Mouse (Mus musculus) MEL-GATA-1-ER (cell line): ENCODE measurements at regions not wholly inside any gene's neighbourhood (a gene's known extent, or its start where the extent isn't known, plus 50 kb on each side); places are given as distances from the start of the nearest gene placed in this dataset.

Source experiments
- DNase-seq: peaks from one replicate; pipeline ENCODE4 v3.0.0-alpha.2; 2012; ENCODE audit warnings: low read depth; ENCODE audit errors: extremely low read depth

DNA sequence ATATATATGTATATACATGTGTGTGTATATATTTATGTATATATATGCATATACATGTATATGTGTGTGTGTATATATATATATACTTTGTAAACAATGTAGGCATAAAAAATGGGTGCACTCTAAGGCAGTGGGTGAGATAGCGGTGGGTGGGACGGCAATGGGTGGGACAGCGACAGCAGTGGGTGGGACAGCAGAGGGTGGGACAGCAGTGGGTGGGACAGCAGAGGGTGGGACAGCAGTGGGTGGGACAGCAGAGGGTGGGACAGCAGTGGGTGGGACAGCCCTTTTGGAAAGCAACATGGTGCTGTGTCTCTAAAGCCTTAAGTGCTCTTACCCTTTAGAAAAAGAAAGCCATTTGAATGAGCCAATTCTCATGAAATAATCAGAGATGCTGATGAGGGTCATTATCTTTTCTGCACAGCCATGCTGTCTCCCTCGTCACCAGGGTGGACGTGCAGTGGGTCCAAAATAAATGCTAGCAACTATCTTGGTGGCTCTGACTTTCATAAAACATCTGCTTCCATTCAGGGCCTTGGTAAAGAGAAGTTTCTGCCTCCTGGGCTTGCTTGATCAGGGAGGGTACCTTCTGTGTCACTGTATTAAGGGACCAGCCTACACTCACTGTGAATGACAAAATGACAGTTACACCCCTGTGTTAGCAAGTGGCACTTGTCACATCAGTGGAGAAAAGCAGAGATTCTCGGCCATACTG, 119.3 kb upstream of the Slc44a1 start:
- no peak for DNase-seq

DNA sequence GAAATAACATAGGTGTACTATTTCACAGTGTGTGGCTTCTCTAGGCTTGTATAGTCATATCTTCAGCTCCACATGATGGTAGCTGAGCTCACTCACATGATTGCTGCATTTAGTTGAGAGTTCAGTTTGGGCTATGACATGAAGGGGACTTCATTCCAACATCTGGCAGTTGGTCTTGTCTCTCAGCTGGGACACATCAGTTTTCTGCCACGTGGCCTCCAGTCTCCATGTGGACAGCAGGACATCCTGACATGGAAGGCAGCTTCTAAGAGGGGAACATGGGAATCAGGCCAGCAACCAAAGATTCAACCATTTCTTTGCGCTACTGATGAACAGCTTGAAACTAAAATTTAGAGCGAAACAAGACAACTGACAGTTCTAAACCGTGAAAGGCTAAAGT, 121.2 kb upstream of the Slc44a1 start:
- no peak for DNase-seq

GRCm38 (mm10) chr4:53318181-53318580, 122.0 kb upstream of the Slc44a1 start:
- no peak for DNase-seq

- no peak for DNase-seq
Observed at GRCm38 (mm10) chr4:53317453-53317824, 122.8 kb upstream of the Slc44a1 start.

DNA sequence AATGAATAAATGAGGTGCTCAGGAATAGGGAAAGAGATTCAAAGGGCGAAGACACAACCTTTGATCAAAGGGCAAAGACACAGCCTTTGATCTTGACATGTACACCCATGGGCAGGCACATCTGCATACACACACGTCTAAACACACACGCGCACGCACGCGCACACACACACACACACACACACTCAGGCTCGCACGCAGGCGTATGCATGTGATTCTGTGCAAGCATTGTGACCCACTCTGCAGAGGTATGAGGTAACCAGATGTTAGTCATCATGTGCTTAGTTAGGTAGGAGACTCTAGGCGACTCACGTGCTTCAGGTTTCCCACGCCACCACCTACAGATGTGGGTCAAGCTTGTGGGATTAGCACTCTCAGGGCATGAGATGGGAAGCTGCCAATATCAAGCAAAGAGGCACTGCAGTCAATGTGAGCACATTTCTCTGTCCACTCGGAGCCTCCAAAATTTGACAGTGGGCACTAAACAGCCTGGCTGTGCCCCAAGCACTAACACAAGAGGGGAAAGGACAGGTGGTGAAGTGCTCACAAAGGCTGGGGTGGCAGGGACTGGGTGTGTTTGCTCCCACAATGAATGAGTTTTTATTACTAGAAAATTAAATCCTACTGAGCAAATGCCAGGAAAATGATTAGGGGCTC, 123.3 kb upstream of the Slc44a1 start:
- DNase-seq, result no peak

DNA sequence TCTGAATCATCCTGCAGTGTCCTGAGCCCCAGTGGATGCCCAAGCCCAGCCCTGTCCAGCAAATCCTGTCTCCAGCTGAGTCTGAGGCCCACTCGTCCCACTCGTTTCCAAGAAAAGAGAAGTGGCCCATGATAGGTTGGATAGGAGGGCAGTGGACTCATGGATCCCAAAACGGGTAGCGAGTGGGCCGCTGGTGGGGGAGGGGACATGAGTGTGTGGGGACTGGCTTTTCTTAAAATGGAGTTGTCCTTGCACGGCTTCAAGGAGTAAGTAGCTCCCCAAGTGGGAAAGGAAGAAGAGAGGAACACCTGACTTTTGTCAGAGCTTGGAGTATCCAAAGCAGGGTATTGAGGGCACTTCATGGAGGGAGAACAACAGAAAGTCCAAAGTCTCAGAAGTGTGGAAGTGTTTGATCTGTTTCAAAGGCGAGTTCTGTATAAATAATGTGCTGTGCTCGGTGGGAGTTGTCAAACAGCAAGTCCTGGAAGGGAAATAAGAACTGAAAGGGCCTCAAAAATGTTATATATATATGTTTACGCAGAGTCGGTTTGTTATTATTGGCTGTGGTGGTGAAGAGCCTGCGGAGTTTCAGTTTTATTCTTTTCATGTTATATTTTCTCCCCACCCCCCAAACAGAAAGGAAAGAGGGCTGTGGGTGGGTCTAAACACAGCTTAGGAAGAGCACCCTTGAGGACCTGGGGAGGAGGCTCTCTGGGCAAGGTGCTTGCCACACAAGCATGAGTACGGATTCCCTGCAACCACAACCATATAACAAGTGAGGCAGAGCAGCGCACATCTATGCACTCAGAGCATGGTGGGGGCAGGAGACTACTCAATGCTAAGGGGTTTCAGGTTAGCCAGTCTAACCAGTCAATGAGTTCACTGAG, 124.1 kb upstream of the Slc44a1 start:
- no peak for DNase-seq

- DNase-seq, result no peak
Observed at GRCm38 (mm10) chr4:53315121-53315875, 124.9 kb upstream of the Slc44a1 start.

DNA sequence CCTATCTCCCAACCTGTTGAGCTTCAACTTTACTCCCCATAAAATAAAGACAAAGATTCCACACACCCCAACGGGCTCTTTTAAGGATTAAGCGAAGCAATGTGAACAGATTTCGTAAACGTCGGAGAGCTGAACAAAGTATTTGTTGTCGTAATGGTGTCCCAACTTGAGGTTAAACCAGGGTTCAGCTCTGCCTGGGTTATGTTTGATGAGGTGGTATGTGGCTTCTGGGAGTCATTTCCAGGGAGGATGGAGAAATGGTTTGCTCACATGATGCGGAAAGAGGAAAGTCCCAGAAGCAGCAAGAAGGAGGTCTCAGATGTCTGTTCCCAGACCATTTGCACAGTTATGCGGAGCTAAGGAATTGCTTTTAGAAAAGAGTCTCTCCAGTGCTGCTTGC, 126.1 kb upstream of the Slc44a1 start:
- DNase-seq, result no peak

- DNase-seq, result no peak
Observed at GRCm38 (mm10) chr4:53307121-53307520, 133.1 kb upstream of the Slc44a1 start.

- DNase-seq, result no peak
Observed at GRCm38 (mm10) chr4:53304782-53305385, 135.3 kb upstream of the Slc44a1 start.

GRCm38 (mm10) chr4:53304290-53304654, 135.9 kb upstream of the Slc44a1 start:
- no peak for DNase-seq

DNA sequence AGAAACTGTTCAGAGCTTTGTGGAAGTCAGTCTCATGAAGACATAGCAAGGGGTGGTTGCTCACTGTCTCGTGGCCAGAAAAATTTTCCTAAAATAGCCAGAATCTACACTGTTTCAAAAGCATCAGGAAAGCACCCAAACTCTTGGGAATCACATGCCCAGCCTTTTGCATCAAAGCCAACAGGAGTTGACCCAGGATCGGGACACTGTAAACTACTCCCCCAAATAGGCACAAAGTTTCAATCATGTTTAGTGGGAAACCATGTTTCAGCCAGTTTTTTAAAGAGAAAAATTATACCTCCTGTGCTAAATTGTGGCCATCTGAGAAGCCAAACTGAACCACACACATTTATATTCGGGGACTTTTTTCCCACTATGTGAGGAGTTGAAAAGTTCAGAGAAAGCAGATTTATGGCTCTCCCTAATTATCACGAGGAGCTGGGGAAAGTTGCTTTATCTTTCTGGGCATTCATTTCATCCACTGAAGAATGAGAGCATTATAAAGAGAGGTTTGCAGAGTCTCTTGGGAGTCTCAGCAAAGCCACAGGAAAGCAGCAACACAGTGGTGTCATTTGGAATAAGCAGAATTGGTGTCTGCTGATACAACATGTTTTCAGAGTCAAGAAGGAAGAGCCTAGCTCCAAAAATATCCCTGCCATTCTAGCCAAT, 136.5 kb upstream of the Slc44a1 start:
- DNase-seq, result no peak

- DNase-seq, result no peak
Observed at GRCm38 (mm10) chr4:53297975-53298374, 138.3 kb upstream of the Abca1 start.

DNA sequence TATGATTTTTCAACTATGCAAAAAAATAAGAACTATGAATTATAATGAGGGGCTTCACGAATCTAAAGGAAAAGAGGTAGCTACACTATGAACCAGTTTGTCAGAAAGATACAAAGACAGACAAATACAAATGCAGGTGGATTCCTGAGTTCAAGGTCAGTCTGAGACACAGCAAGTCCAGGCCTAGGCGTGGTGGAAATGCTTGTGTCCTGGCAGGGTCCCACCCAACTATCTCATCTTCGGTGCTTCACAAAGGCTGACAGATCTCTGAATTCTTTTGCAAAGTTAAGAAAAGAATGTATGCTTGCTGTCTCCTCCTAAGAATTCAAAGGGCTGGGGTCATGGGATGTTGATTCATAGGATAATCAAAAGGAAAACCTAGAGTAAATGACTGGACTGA, 132.9 kb upstream of the Abca1 start:
- DNase-seq, result no peak

DNA sequence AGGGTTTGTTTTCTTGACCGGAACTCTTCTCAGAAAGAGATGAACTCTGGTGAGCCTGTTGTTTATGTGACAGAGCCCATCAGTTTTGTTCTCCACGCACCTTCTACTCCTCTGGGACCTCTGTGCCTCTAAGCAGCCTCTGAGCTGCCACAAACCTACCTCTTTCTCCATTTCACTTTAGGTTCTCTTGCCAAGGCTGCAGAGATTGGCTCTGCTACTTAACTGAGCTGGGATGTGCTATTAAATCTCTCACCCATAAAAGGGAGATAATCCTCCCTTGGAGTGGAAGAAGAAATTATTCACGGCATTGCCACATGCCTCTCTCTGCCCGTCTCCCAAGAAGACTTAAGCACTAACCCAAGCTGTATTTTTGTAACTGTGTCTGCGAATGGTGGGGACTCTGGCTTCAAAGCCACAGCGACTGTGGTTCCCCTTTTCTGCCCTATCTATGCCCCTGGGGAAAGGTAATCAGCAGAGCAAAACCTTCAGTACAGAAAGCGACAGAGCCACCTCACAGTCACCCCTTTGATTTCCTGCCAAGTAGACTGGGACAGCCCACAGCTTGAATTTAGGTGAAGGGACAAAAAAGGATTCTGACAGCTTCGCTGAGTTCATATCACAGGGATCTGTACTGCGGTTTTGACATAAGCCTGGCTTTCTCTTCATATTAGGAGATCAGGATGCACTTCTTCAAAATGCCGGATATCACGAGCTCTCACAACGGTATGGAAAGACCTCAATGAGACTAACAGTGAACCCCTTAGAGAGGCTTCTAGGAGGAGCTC, 118.2 kb upstream of the Abca1 start:
- peak; percentile 97 for DNase-seq

DNA sequence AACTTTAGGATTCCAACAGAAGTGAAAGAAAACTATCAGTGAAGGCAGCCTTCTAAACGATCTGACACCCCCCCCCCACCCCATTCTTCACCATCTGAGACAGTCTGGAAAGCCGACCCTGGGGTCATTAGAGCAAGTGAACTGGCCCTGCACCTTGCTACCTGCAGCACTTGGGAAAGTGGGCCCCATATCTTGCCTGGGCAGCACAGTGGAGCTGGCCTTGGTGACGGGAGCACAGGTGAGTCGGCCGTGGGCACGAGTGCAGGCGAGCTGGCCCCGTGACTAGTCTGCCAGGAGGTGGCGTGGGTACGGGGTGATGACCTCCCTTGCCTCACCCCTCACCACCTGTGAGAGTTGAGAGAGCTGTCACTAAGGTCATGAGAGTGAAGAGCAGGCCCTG, 110.7 kb upstream of the Abca1 start:
- DNase-seq, result no peak

DNA sequence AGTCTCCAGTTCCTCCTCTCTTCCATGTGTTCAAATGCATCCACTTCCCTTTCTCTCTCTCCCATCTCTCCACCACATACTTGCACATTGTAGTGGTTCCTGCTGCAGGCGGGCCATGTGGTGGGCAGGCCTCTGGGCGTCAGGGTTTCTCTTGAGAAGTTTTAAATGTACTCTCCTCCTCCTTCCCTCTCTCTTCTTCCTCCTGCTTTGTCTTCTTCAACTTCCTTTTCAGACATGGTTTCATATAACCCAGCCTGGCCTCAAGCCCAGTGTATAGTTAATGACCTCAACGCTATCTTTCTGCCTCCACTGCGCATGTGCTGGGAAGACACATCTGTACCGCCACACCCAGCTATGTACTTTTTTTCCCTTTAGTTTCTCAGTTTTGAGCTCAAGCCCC, 110.3 kb upstream of the Abca1 start:
- peak; percentile 93 for DNase-seq

- no peak for DNase-seq
Observed at GRCm38 (mm10) chr4:53269251-53269842, 109.7 kb upstream of the Abca1 start.

DNA sequence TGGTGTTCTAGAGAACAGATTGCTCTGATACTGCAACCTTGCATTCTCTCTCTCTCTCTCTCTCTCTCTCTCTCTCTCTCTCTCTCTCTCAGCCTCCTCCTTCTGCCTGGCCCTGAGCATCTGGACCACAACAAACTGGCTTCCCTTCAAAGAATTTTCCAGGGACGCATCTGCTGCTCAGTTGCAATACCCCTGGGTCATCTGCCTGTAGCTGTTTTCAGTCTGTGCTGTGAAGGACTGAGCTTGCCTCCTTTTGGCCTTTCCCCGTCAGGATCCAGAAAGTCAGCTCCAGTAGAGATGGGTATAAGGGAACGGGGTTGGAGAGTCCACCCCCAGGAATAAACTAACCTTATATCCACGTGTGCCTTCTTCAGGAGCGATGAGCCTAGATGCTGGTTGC, 105.2 kb upstream of the Abca1 start:
- no peak for DNase-seq
